Mouse (Mus musculus) MEL (cell line): Measurements from ENCODE around the gene Gm5475. TPM values are rescaled to one million over a fixed set of nuclear protein-coding genes. Genes with fewer than 3 reads are reported as not detected.

Experiments
- DNase-seq: peaks from one replicate; pipeline ENCODE4 v3.0.0; 2011; ENCODE audit warnings: low read depth, low spot score
- H3K27ac ChIP-seq: 2 replicates; pipeline ENCODE4 v1.5.1; 2012; ENCODE audit warnings: low read depth, mild to moderate bottlenecking, control low read depth, low read length, moderate library complexity; ENCODE audit not compliant: control insufficient read depth
- H3K27me3 ChIP-seq, 2 experiments: fragments of 150-350 bp in 1 of 2; sonication (generic) in 1 of 2; 2 replicates each; pipeline ENCODE4 v1.6.1; 2012; ENCODE audit warnings: low read length in 2 of 2, mild to moderate bottlenecking in 2 of 2, improper control_type of control experiment in 1 of 2, moderate library complexity in 1 of 2; ENCODE audit not compliant: insufficient read depth in 2 of 2, control insufficient read depth in 1 of 2
- H3K36me3 ChIP-seq, 2 experiments: 2 replicates each; pipeline ENCODE4 v1.6.1; 2012 to 2014; ENCODE audit warnings: low read length in 2 of 2, improper control_type of control experiment in 1 of 2, inconsistent platforms in 1 of 2, mild to moderate bottlenecking in 1 of 2; ENCODE audit not compliant: insufficient read depth in 2 of 2, control insufficient read depth in 1 of 2
- H3K4me1 ChIP-seq, 2 experiments: fragments of 150-350 bp in 1 of 2; sonication (generic) in 1 of 2; 2 replicates each; pipeline ENCODE4 v1.6.1; 2012; ENCODE audit warnings: low read length in 2 of 2, improper control_type of control experiment in 1 of 2, mild to moderate bottlenecking in 1 of 2; ENCODE audit not compliant: insufficient read depth in 2 of 2, control insufficient read depth in 1 of 2
- H3K4me3 ChIP-seq, 2 experiments: fragments of 150-350 bp in 1 of 2; sonication (generic) in 1 of 2; 2 replicates each; pipeline ENCODE4 v1.5.1; 2012; ENCODE audit warnings: low read depth in 2 of 2, low read length in 2 of 2, mild to moderate bottlenecking in 2 of 2, moderate library complexity in 2 of 2, control low read depth in 1 of 2, improper control_type of control experiment in 1 of 2; ENCODE audit not compliant: control insufficient read depth in 1 of 2, insufficient read depth in 1 of 2
- H3K79me2 ChIP-seq: 2 replicates; pipeline ENCODE4 v1.6.1; 2012; ENCODE audit warnings: mild to moderate bottlenecking, low read length, moderate library complexity; ENCODE audit not compliant: control insufficient read depth, poor library complexity, insufficient read depth
- H3K9ac ChIP-seq: 2 replicates; pipeline ENCODE4 v1.6.1; 2012; ENCODE audit warnings: low read depth, mild to moderate bottlenecking, control low read depth, low read length, moderate library complexity; ENCODE audit not compliant: control insufficient read depth, poor library complexity, severe bottlenecking
- H3K9me3 ChIP-seq: fragments of 150-350 bp; sonication (generic); replicated peaks from 2 replicates; pipeline ENCODE4 v1.6.1; 2012; ENCODE audit warnings: mild to moderate bottlenecking, low read length, improper control_type of control experiment, moderate library complexity; ENCODE audit not compliant: insufficient read depth
- BHLHE40 ChIP-seq: IDR thresholded peaks from 2 replicates; pipeline ENCODE4 v1.6.1; 2012; ENCODE audit warnings: low read depth, mild to moderate bottlenecking, inconsistent platforms, low read length, improper control_type of control experiment, borderline replicate concordance
- CHD1 ChIP-seq: IDR thresholded peaks from 2 replicates; pipeline ENCODE4 v1.6.1; 2012; ENCODE audit warnings: low read depth, mild to moderate bottlenecking, inconsistent platforms, low read length, improper control_type of control experiment
- CHD2 ChIP-seq: IDR thresholded peaks from 2 replicates; pipeline ENCODE4 v1.6.1; 2011; ENCODE audit warnings: low read length, improper control_type of control experiment
- CTCF ChIP-seq, 3 experiments: IDR thresholded peaks in 2 of 3; conservative IDR thresholded peaks in 1 of 3; 2 replicates each; pipeline ENCODE4 v1.5.1; 2011 to 2012; ENCODE audit warnings: low read length in 3 of 3, low read depth in 2 of 3, mild to moderate bottlenecking in 2 of 3, improper control_type of control experiment in 1 of 3, inconsistent platforms in 1 of 3, mixed read lengths in 1 of 3, moderate library complexity in 1 of 3; ENCODE audit not compliant: control insufficient read depth in 1 of 3, insufficient read depth in 1 of 3, poor library complexity in 1 of 3, severe bottlenecking in 1 of 3
- E2F4 ChIP-seq: IDR thresholded peaks from 2 replicates; pipeline ENCODE4 v1.6.1; 2011; ENCODE audit warnings: low read depth, low read length, improper control_type of control experiment, borderline replicate concordance
- EP300 ChIP-seq, 2 experiments: IDR thresholded peaks; 2 replicates each; pipeline ENCODE4 v1.6.1; 2011; ENCODE audit warnings: improper control_type of control experiment in 2 of 2, low read length in 2 of 2, low read depth in 1 of 2, mild to moderate bottlenecking in 1 of 2
- ETS1 ChIP-seq: IDR thresholded peaks from 2 replicates; pipeline ENCODE4 v1.6.1; 2012; ENCODE audit warnings: low read depth, mild to moderate bottlenecking, inconsistent platforms, low read length, improper control_type of control experiment, moderate library complexity
- GABPA ChIP-seq: IDR thresholded peaks from 2 replicates; pipeline ENCODE4 v1.6.1; 2012; ENCODE audit warnings: low read depth, mild to moderate bottlenecking, inconsistent platforms, low read length, improper control_type of control experiment, moderate library complexity
- HCFC1 ChIP-seq: IDR thresholded peaks from 2 replicates; pipeline ENCODE4 v1.6.1; 2012; ENCODE audit warnings: low read depth, mild to moderate bottlenecking, inconsistent platforms, low read length, improper control_type of control experiment, moderate library complexity
- KAT2A ChIP-seq: conservative IDR thresholded peaks from 2 replicates; pipeline ENCODE4 v1.6.1; 2012; ENCODE audit warnings: low read depth, low read length, improper control_type of control experiment, inconsistent platforms
- MAX ChIP-seq: IDR thresholded peaks from 2 replicates; pipeline ENCODE4 v1.6.1; 2011; ENCODE audit warnings: low read length, improper control_type of control experiment
- MXI1 ChIP-seq: IDR thresholded peaks from 2 replicates; pipeline ENCODE4 v1.6.1; 2011; ENCODE audit warnings: mild to moderate bottlenecking, low read depth, low read length, improper control_type of control experiment
- MYC ChIP-seq: IDR thresholded peaks from 2 replicates; pipeline ENCODE4 v1.6.1; 2011; ENCODE audit warnings: low read depth, mild to moderate bottlenecking, low read length, improper control_type of control experiment, moderate library complexity
- NELFE ChIP-seq: IDR thresholded peaks from 2 replicates; pipeline ENCODE4 v1.6.1; 2011; ENCODE audit warnings: low read depth, low read length, improper control_type of control experiment
- POLR2A ChIP-seq, 2 experiments: IDR thresholded peaks; 2 replicates each; pipeline ENCODE4 v1.6.1; 2011 to 2012; ENCODE audit warnings: low read length in 2 of 2, mild to moderate bottlenecking in 2 of 2, control low read depth in 1 of 2, improper control_type of control experiment in 1 of 2, low read depth in 1 of 2, moderate library complexity in 1 of 2; ENCODE audit not compliant: control insufficient read depth in 1 of 2, insufficient read depth in 1 of 2, poor library complexity in 1 of 2
- POLR2AphosphoS2 ChIP-seq: IDR thresholded peaks from 2 replicates; pipeline ENCODE4 v1.6.1; 2011; ENCODE audit warnings: low read length, improper control_type of control experiment
- POLR2AphosphoS5 ChIP-seq: IDR thresholded peaks from 2 replicates; pipeline ENCODE4 v1.6.1; 2012; ENCODE audit warnings: low read depth, borderline replicate concordance, mild to moderate bottlenecking, inconsistent platforms, low read length, moderate library complexity, mixed read lengths
- RAD21 ChIP-seq: IDR thresholded peaks from 2 replicates; pipeline ENCODE4 v1.6.1; 2011; ENCODE audit warnings: mild to moderate bottlenecking, low read depth, low read length, improper control_type of control experiment
- RCOR1 ChIP-seq: IDR thresholded peaks from 2 replicates; pipeline ENCODE4 v1.6.1; 2012; ENCODE audit warnings: low read depth, mild to moderate bottlenecking, inconsistent platforms, low read length, improper control_type of control experiment
- SMC3 ChIP-seq: IDR thresholded peaks from 2 replicates; pipeline ENCODE4 v1.6.1; 2011; ENCODE audit warnings: low read depth, low read length, improper control_type of control experiment
- TAL1 ChIP-seq: IDR thresholded peaks from 2 replicates; pipeline ENCODE4 v1.6.1; 2012; ENCODE audit warnings: mild to moderate bottlenecking, inconsistent platforms, low read length, moderate library complexity, mixed read lengths
- TBP ChIP-seq: IDR thresholded peaks from 2 replicates; pipeline ENCODE4 v1.8.0; 2011; ENCODE audit warnings: low read depth, low read length, improper control_type of control experiment
- UBTF ChIP-seq: IDR thresholded peaks from 2 replicates; pipeline ENCODE4 v1.6.1; 2012; ENCODE audit warnings: low read depth, mild to moderate bottlenecking, inconsistent platforms, low read length, improper control_type of control experiment, moderate library complexity, borderline replicate concordance; ENCODE audit not compliant: insufficient read depth
- ZC3H11A ChIP-seq: IDR thresholded peaks from 2 replicates; pipeline ENCODE4 v1.6.1; 2012; ENCODE audit warnings: low read depth, mild to moderate bottlenecking, inconsistent platforms, low read length, improper control_type of control experiment
- ZMIZ1 ChIP-seq: IDR thresholded peaks from 2 replicates; pipeline ENCODE4 v1.6.1; 2012; ENCODE audit warnings: low read depth, mild to moderate bottlenecking, inconsistent platforms, low read length, improper control_type of control experiment, moderate library complexity
- ZNF384 ChIP-seq: IDR thresholded peaks from 2 replicates; pipeline ENCODE4 v1.6.1; 2012; ENCODE audit warnings: low read depth, mild to moderate bottlenecking, inconsistent platforms, low read length, improper control_type of control experiment
- polyA plus RNA-seq, 2 experiments: library from polyadenylated mRNA; stranded (reverse) in 1 of 2; unstranded in 1 of 2; fragments of >175 nt in 1 of 2; fragments of >200 nt in 1 of 2; gene quantifications; 2 replicates each; pipeline versions ENCODE4 v1.2.1 to v1.2.4; 2012; ENCODE audit warnings: low replicate concordance in 2 of 2, low read depth in 1 of 2; ENCODE audit not compliant: insufficient read length in 2 of 2, insufficient read depth in 1 of 2, missing spikeins in 1 of 2
- total RNA-seq: library from RNA; depleted of rRNA; stranded (reverse); fragments of 300-350 nt; gene quantifications from 2 replicates; pipeline ENCODE4 v1.2.3, GENCODE M21; 2012

Gm5475 gene
- total and polyA plus RNA-seq, 3 experiments, result 0.14 to 0.15 TPM; not detected in 1

GRCm38 (mm10) chr15:100443126-100443922 lies 21.4 kb downstream of the Gm5475 start (continued):
- TF ChIP-seq ZNF384 (no peak; the same call in 1 of the 2 replicates), CTCF (IDR thresholded peaks at IDR 0.05 in 2 of 3, conservative IDR thresholded peaks at IDR 0.05 in 1 of 3; ENCODE audit: control insufficient read depth in 1 of 3, insufficient read depth in 1 of 3, low read depth in 2 of 3, low read length in 3 of 3, poor library complexity in 1 of 3, severe bottlenecking in 1 of 3) (no peak), MYC (0 out of 2 replicates have a peak, but pooled peaks have one; percentile 64), ZMIZ1 (no peak; the same call in 1 of the 2 replicates)

- Histone ChIP-seq H3K9ac (no peak overlapping the region), H3K27me3 (no peaks in the 10 kb centered on the region; a peak in 1 of 4 replicates), H3K4me3 (no peak overlapping the region), H3K9me3 (no peaks in the 10 kb centered on the region)
- DNase-seq, result peak; percentile 59
- TF ChIP-seq POLR2AphosphoS2 (no peak), ETS1 (peak; percentile 69; the same call in 1 of the 2 replicates), EP300 (IDR thresholded peaks at IDR 0.05; ENCODE audit: low read depth in 1 of 2, low read length in 2 of 2) (peak in 1 of 2 experiments; percentile 23; a peak in 1 of 4 replicates), ZNF384 (peak; percentile 57), SMC3 (no peak), RCOR1 (peak; percentile 56)
- TF ChIP-seq, all 39 proteins: peak for 4
- no peaks in the 10 kb centered on the region for H3K79me2 ChIP-seq
- no peak overlapping the region for H3K27ac ChIP-seq
- peaks cover 0 to 7% of the 10 kb centered on the region in 2 experiments; a peak in 2 of 4 replicates for H3K36me3 ChIP-seq
- peaks cover 3 to 8% of the 10 kb centered on the region in 2 experiments; a peak in 2 of 4 replicates for H3K4me1 ChIP-seq
Measured at GRCm38 (mm10) chr15:100446887-100447286, 24.9 kb downstream of the Gm5475 start.

DNA sequence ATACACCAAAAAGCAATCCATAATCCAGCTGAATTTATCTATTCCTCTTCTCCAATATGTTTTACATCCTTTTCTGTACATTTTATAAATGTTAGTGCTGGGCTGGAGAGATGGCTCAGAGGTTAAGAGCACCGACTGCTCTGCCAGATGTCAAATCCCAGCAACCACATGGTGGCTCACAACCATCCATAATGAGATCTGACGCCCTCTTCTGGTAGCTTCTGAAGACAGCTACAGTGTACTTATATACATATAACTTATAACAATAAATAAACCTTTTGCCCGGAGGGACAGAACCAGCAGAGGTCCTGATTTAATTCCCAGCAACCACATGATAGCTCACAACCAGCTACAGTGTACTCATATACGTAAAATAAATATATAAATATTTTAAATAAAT lies 26.6 kb downstream of the Gm5475 start:
- H3K4me1 ChIP-seq, result peaks cover 3 to 8% of the 10 kb centered on the region in 2 experiments; a peak in 2 of 4 replicates
- H3K27ac ChIP-seq, result no peak overlapping the region
- no peaks in the 10 kb centered on the region for H3K9me3 ChIP-seq
- DNase-seq, result peak; percentile 52
- H3K79me2 ChIP-seq, result no peaks in the 10 kb centered on the region
- H3K9ac ChIP-seq, result no peak overlapping the region
- peaks cover 0 to 7% of the 10 kb centered on the region in 2 experiments; a peak in 2 of 4 replicates for H3K36me3 ChIP-seq
- no peaks in the 10 kb centered on the region; a peak in 1 of 4 replicates for H3K27me3 ChIP-seq
- no peak overlapping the region for H3K4me3 ChIP-seq
- TF ChIP-seq POLR2A (IDR thresholded peaks at IDR 0.05; ENCODE audit: control insufficient read depth in 1 of 2, insufficient read depth in 1 of 2, low read depth in 1 of 2, low read length in 2 of 2, poor library complexity in 1 of 2) (no peak), HCFC1 (no peak), UBTF (no peak), MYC (no peak), RAD21 (peak; percentile 10), BHLHE40 (no peak), MXI1 (no peak), E2F4 (no peak), TAL1 (no peak), MAX (no peak), NELFE (no peak), GABPA (no peak), SMC3 (peak; percentile 34; the same call in 1 of the 2 replicates), CHD2 (no peak), CHD1 (no peak), TBP (no peak), RCOR1 (no peak), KAT2A (no peak), POLR2AphosphoS5 (no peak), ETS1 (no peak), CTCF (IDR thresholded peaks at IDR 0.05 in 2 of 3, conservative IDR thresholded peaks at IDR 0.05 in 1 of 3; ENCODE audit: control insufficient read depth in 1 of 3, insufficient read depth in 1 of 3, low read depth in 2 of 3, low read length in 3 of 3, poor library complexity in 1 of 3, severe bottlenecking in 1 of 3) (peak in 2 of 3 experiments; percentile 8 to 55; a peak in 2 of 6 replicates), ZC3H11A (0 out of 2 replicates have a peak, but pooled peaks have one; percentile 10)
